Mouse (Mus musculus) kidney, embryonic 14.5 days (tissue): ENCODE measurements around the gene Car14. TPM values are rescaled to one million over a fixed set of nuclear protein-coding genes. Genes with fewer than 3 reads are reported as not detected.
A peak's percentile ranks its signal among the peaks of the same experiment; 100 is the strongest.
"Not testable (repeated sequence)": the region's sequence is repeated elsewhere in the genome, so short reads cannot be mapped to it uniquely, and the experiment has no call there.

Source experiments
- ATAC-seq: fragments of 200-750 bp; cut with Nextera tagmentation; 2 replicates; pipeline ENCODE4 v1.8.0; 2017; ENCODE audit warnings: moderate number of reproducible peaks, mild to moderate bottlenecking, moderate TSS enrichment, moderate library complexity; ENCODE audit not compliant: low FRiP score, low TSS enrichment
- H3K27ac ChIP-seq: fragments of 300-500 bp; sonication (generic); 2 replicates; pipeline ENCODE4 v1.5.1; 2014; ENCODE audit warnings: low read depth, mild to moderate bottlenecking, low read length, moderate library complexity, mixed read lengths
- H3K27me3 ChIP-seq: fragments of 300-500 bp; sonication (generic); 2 replicates; pipeline ENCODE4 v1.6.1; 2014; ENCODE audit warnings: mild to moderate bottlenecking, low read length; ENCODE audit not compliant: control insufficient read depth, insufficient read depth
- H3K36me3 ChIP-seq: fragments of 300-500 bp; sonication (generic); 2 replicates; pipeline ENCODE4 v1.6.1; 2014; ENCODE audit warnings: low read length, mixed read lengths; ENCODE audit not compliant: control insufficient read depth, insufficient read depth
- H3K4me1 ChIP-seq: fragments of 300-500 bp; sonication (generic); 2 replicates; pipeline ENCODE4 v1.6.1; 2014; ENCODE audit warnings: low read length, mixed read lengths; ENCODE audit not compliant: control insufficient read depth, insufficient read depth
- H3K4me2 ChIP-seq: fragments of 300-500 bp; sonication (generic); replicated peaks from 2 replicates; pipeline ENCODE4 v1.6.1; 2014; ENCODE audit warnings: low read depth, mild to moderate bottlenecking, low read length
- H3K4me3 ChIP-seq: fragments of 300-500 bp; sonication (generic); 2 replicates; pipeline ENCODE4 v1.5.1; 2014; ENCODE audit warnings: mild to moderate bottlenecking, low read length
- H3K9ac ChIP-seq: fragments of 300-500 bp; sonication (generic); 2 replicates; pipeline ENCODE4 v1.6.1; 2014; ENCODE audit warnings: low read depth, mild to moderate bottlenecking, low read length, moderate library complexity
- H3K9me3 ChIP-seq: fragments of 300-500 bp; sonication (generic); 2 replicates; pipeline ENCODE4 v1.6.1; 2016; ENCODE audit warnings: low read length; ENCODE audit not compliant: control insufficient read depth
- WGBS: fragments of 180-500 bp; shearing (Covaris S2); extraction: QIAGEN DNeasy Blood & Tissue Kit; methylation state at CpG from one replicate; pipeline ENCODE4 v1.1.7; 2014; 5-methylcytosine and 5-hydroxymethylcytosine counted together
- polyA plus RNA-seq: library from polyadenylated mRNA; unstranded; fragments of >200 nt; fragmentation: Nextera tagmentation; extraction: Ambion mirVana; gene quantifications from 2 replicates; pipeline ENCODE4 v1.2.1, GENCODE M21; 2014

Car14 gene
- polyA plus RNA-seq, 1 experiment from 2014 or later = 25.9 TPM

GRCm38 (mm10) chr3:95860323-95860722, 44.2 kb downstream of the Car14 start:
- no peaks in the 10 kb centered on the region for H3K4me1 ChIP-seq
- no peaks in the 10 kb centered on the region for H3K27me3 ChIP-seq
- H3K9ac ChIP-seq = no peak overlapping the region
- H3K27ac ChIP-seq = no peak overlapping the region
- WGBS = 90% methylated on average over 3 of the region's 3 CpGs
- ATAC-seq = no peak
- peaks cover 17% of the 10 kb centered on the region for H3K36me3 ChIP-seq
- no peaks in the 10 kb centered on the region for H3K9me3 ChIP-seq
- no peak overlapping the region for H3K4me2 ChIP-seq
- H3K4me3 ChIP-seq = no peak overlapping the region

GRCm38 (mm10) chr3:95858278-95858677, 46.2 kb downstream of the Car14 start:
- H3K9me3 ChIP-seq, H3K27me3 ChIP-seq, H3K27ac ChIP-seq, ATAC-seq, H3K4me1 ChIP-seq, H3K4me2 ChIP-seq, H3K9ac ChIP-seq, H3K36me3 ChIP-seq, H3K4me3 ChIP-seq: not testable (repeated sequence)
- 81% methylated on average over 3 of the region's 3 CpGs for WGBS

GRCm38 (mm10) chr3:95857050-95857449, 47.4 kb downstream of the Car14 start:
- not testable (repeated sequence) for H3K9ac ChIP-seq, H3K27me3 ChIP-seq
- 82% methylated on average over 1 of the region's 1 CpGs for WGBS

GRCm38 (mm10) chr3:95856115-95856514, 48.4 kb downstream of the Car14 start:
- Histone ChIP-seq H3K9ac (peak overlapping the region; percentile 89), H3K36me3 (peaks cover 21% of the 10 kb centered on the region), H3K4me3 (peak overlapping the region; percentile 83), H3K9me3 (no peaks in the 10 kb centered on the region), H3K4me1 (peaks cover 7% of the 10 kb centered on the region; the same call in 1 of the 2 replicates), H3K27me3 (no peaks in the 10 kb centered on the region), H3K27ac (peak overlapping the region; percentile 48; the same call in 1 of the 2 replicates), H3K4me2 (peak overlapping the region; percentile 62)
- ATAC-seq = 0 out of 2 replicates have a peak, but pooled peaks have one; percentile 3
- WGBS = 28% methylated on average over 7 of the region's 7 CpGs

More at GRCm38 (mm10) chr3:95857050-95857449, 47.4 kb downstream of the Car14 start:
- H3K27ac ChIP-seq, H3K4me2 ChIP-seq, H3K9me3 ChIP-seq, H3K4me3 ChIP-seq, ATAC-seq, H3K4me1 ChIP-seq: not testable (repeated sequence)
- peaks cover 14% of the 10 kb centered on the region for H3K36me3 ChIP-seq

GRCm38 (mm10) chr3:95855502-95856089, 48.9 kb downstream of the Car14 start, which contains the start of gene Prpf3:
Prpf3 (minus strand) TSS chr3:95855885.
- Histone ChIP-seq H3K36me3 (peaks cover 26% of the 10 kb centered on the region), H3K9ac (peak within 1 kb of the TSS; percentile 89), H3K9me3 (no peaks in the 10 kb centered on the region), H3K4me1 (peaks cover 7% of the 10 kb centered on the region; the same call in 1 of the 2 replicates), H3K4me2 (peak within 1 kb of the TSS; percentile 62), H3K4me3 (peak within 1 kb of the TSS; percentile 83), H3K27ac (peak within 1 kb of the TSS; percentile 74; the same call in 1 of the 2 replicates), H3K27me3 (no peaks in the 10 kb centered on the region)
- peak; percentile 98 for ATAC-seq
- 0% methylated on average over 56 of the region's 56 CpGs for WGBS

GRCm38 (mm10) chr3:95851317-95851716, 53.2 kb downstream of the Car14 start:
- ATAC-seq = no peak
- Histone ChIP-seq H3K4me3 (no peak overlapping the region), H3K27me3 (no peaks in the 10 kb centered on the region), H3K9me3 (no peaks in the 10 kb centered on the region), H3K36me3 (peaks cover 68% of the 10 kb centered on the region), H3K4me2 (no peak overlapping the region), H3K4me1 (peaks cover 7% of the 10 kb centered on the region; the same call in 1 of the 2 replicates), H3K9ac (no peak overlapping the region), H3K27ac (no peak overlapping the region)
- 96% methylated on average over 8 of the region's 8 CpGs for WGBS

GRCm38 (mm10) chr3:95850611-95851010, 53.9 kb downstream of the Car14 start:
- no peak overlapping the region for H3K4me3 ChIP-seq

More at GRCm38 (mm10) chr3:95850611-95851010, 53.9 kb downstream of the Car14 start:
- H3K4me2 ChIP-seq = no peak overlapping the region
- 85% methylated on average over 4 of the region's 4 CpGs for WGBS
- no peaks in the 10 kb centered on the region for H3K9me3 ChIP-seq
- H3K9ac ChIP-seq = no peak overlapping the region
- peaks cover 7% of the 10 kb centered on the region; the same call in 1 of the 2 replicates for H3K4me1 ChIP-seq
- H3K27me3 ChIP-seq = no peaks in the 10 kb centered on the region
- H3K27ac ChIP-seq = no peak overlapping the region
- ATAC-seq = no peak
- H3K36me3 ChIP-seq = peaks cover 75% of the 10 kb centered on the region

Other genes with a start within 250 kb of the Car14 start
- gene Mcl1, start 245.9 kb downstream of the Car14 start, polyA plus RNA-seq = 47.4 and 76.1 TPM in 2 replicates
- 2.0 and 3.7 TPM in 2 replicates for gene Adamtsl4, start 216.8 kb downstream of the Car14 start, polyA plus RNA-seq
- gene Ecm1, start 165.1 kb downstream of the Car14 start, polyA plus RNA-seq = 168 and 204 TPM in 2 replicates
- 37.5 and 56.6 TPM in 2 replicates for gene Tars2, start 144.5 kb downstream of the Car14 start, polyA plus RNA-seq
- gene Rprd2, start 85.8 kb downstream of the Car14 start, polyA plus RNA-seq = 20.4 and 27.2 TPM in 2 replicates
- 51.2 and 60.8 TPM in 2 replicates for gene Prpf3, start 48.8 kb downstream of the Car14 start, polyA plus RNA-seq
- 377 and 496 TPM in 2 replicates for gene Mrps21, start 33.2 kb downstream of the Car14 start, polyA plus RNA-seq
- 4.0 and 5.3 TPM in 2 replicates for gene Ciart, start 22.4 kb downstream of the Car14 start, polyA plus RNA-seq
- gene BC028528, start 12.7 kb downstream of the Car14 start, polyA plus RNA-seq = 33.6 and 35.6 TPM in 2 replicates
- 40.4 and 83.2 TPM in 2 replicates for gene Aph1a, start 10.7 kb downstream of the Car14 start, polyA plus RNA-seq
- gene Anp32e, start 24.6 kb upstream of the Car14 start, polyA plus RNA-seq = 78.3 and 89.0 TPM in 2 replicates
- 39.3 and 48.0 TPM in 2 replicates for gene Plekho1, start 91.3 kb upstream of the Car14 start, polyA plus RNA-seq
- gene Vps45, start 153.8 kb upstream of the Car14 start, polyA plus RNA-seq = 24.3 and 33.0 TPM in 2 replicates
- gene Otud7b, start 199.8 kb upstream of the Car14 start, polyA plus RNA-seq = 9.4 and 18.1 TPM in 2 replicates